Mouse (Mus musculus) heart, embryonic 12.5 days (tissue): ENCODE data around the gene Tns1. TPM values are rescaled to one million over a fixed set of nuclear protein-coding genes. Genes with fewer than 3 reads are reported as not detected.

Source experiments
- ATAC-seq: fragments of 200-750 bp; cut with Nextera tagmentation; 2 replicates; pipeline ENCODE4 v1.8.0; 2017; ENCODE audit warnings: moderate TSS enrichment, moderate library complexity; ENCODE audit not compliant: insufficient number of reproducible peaks, low FRiP score
- H3K27ac ChIP-seq: fragments of 300-500 bp; sonication (generic); 2 replicates; pipeline ENCODE4 v1.5.1; 2016; ENCODE audit warnings: mild to moderate bottlenecking, moderate library complexity; ENCODE audit not compliant: poor library complexity, severe bottlenecking
- H3K27me3 ChIP-seq: fragments of 300-500 bp; sonication (generic); replicated peaks from 2 replicates; pipeline ENCODE4 v1.6.1; 2016; ENCODE audit warnings: mild to moderate bottlenecking, moderate library complexity
- H3K36me3 ChIP-seq: fragments of 300-500 bp; sonication (generic); 2 replicates; pipeline ENCODE4 v1.6.1; 2016; ENCODE audit warnings: mild to moderate bottlenecking, moderate library complexity
- H3K4me1 ChIP-seq: fragments of 300-500 bp; sonication (generic); replicated peaks from 2 replicates; pipeline ENCODE4 v1.6.1; 2016; ENCODE audit warnings: mild to moderate bottlenecking
- H3K4me2 ChIP-seq: fragments of 300-500 bp; sonication (generic); 2 replicates; pipeline ENCODE4 v1.6.1; 2016; ENCODE audit warnings: mild to moderate bottlenecking, moderate library complexity
- H3K4me3 ChIP-seq: fragments of 300-500 bp; sonication (generic); 2 replicates; pipeline ENCODE4 v1.5.1; 2016; ENCODE audit warnings: mild to moderate bottlenecking
- H3K9ac ChIP-seq: fragments of 300-500 bp; sonication (generic); 2 replicates; pipeline ENCODE4 v1.6.1; 2016; ENCODE audit warnings: mild to moderate bottlenecking, moderate library complexity
- H3K9me3 ChIP-seq: fragments of 300-500 bp; sonication (generic); replicated peaks from 2 replicates; pipeline ENCODE4 v1.6.1; 2016; ENCODE audit warnings: mild to moderate bottlenecking, moderate library complexity
- WGBS: fragments of 180-500 bp; shearing (Covaris S2); methylation state at CpG from one replicate; pipeline ENCODE4 v1.1.7; 2016; 5-methylcytosine and 5-hydroxymethylcytosine counted together
- polyA plus RNA-seq: library from polyadenylated mRNA; unstranded; fragments of >200 nt; fragmentation: Nextera tagmentation; extraction: Ambion mirVana; gene quantifications from 2 replicates; pipeline ENCODE4 v1.2.1, GENCODE M21; 2016

Gene Tns1
- polyA plus RNA-seq, 1 experiment from 2014 or later, result 115 TPM

DNA sequence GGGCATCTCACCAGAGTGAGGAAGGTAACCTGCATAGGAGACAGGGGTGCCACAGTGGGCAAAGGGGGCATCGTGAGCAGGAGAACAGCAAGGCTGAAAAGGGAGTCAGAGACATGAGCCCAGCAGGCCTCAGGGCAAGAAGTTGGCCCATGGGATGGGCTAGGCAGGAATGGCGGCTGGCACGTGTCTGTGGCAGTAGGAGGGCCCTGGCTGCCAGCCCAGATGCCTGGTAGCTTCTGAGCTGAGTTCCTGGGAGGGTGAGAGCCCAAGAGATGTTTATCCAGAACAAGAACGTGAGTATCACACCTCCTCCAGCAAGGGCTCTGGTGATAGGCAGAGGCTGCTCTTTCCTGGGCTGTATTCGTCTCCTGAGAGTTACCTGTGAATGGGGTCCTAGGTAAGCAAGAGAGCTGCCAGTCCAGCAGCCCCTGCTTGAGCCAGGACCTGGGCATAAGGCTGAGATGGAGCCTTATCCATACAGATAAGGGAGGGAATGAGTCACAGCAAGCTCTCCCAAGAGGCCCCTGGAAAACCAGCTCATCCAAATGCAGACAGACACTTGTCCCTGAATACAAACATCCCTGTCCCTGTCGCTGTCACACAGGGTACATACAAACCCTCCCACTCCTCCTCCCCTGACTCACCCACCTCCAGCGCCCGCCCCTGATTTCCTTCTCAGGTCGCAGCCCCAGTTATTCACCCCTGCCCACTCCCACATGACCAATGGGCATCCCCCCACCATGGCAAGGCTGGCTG, 2.2 kb downstream of the Tns1 start:
- no peak overlapping the region for H3K4me3 ChIP-seq
- H3K27me3 ChIP-seq, result peaks cover 26% of the 10 kb centered on the region; the same call in 1 of the 2 replicates
- ATAC-seq, result no peak
- H3K4me2 ChIP-seq, result 0 out of 2 replicates have a peak overlapping the region, but pooled peaks have one; percentile 11
- H3K4me1 ChIP-seq, result peaks cover 26% of the 10 kb centered on the region
- no peak overlapping the region for H3K27ac ChIP-seq
- 35% methylated on average over 9 of the region's 9 CpGs for WGBS
- H3K9me3 ChIP-seq, result no peaks in the 10 kb centered on the region
- no peaks in the 10 kb centered on the region for H3K36me3 ChIP-seq
- no peak overlapping the region for H3K9ac ChIP-seq

DNA sequence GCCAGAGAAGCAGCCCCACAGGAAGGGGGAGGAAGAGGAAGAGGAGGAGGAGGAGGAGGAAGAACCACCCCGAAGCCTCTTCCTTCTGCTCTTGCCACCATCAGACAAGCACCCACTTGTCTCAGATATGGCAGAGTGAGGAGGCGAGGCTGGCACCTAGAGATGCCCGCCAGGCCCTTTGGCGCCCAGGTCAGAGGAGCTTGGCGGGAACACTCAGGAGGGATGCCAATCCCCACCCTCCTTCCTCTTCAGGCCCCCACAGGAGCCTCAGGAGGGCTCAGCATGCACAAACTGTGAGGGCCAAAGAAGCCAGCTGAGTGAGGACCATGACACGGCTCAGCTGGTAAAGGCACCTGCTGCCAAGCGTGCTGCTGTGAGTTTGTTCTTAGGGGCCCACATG, 3.1 kb downstream of the Tns1 start:
- Histone ChIP-seq H3K27me3 (peaks cover 23% of the 10 kb centered on the region; the same call in 1 of the 2 replicates), H3K9ac (no peak overlapping the region), H3K9me3 (no peaks in the 10 kb centered on the region), H3K4me1 (peaks cover 26% of the 10 kb centered on the region), H3K36me3 (no peaks in the 10 kb centered on the region), H3K4me2 (no peak overlapping the region), H3K4me3 (no peak overlapping the region), H3K27ac (no peak overlapping the region)
- ATAC-seq, result no peak
- WGBS, result 76% methylated on average over 7 of the region's 7 CpGs

DNA sequence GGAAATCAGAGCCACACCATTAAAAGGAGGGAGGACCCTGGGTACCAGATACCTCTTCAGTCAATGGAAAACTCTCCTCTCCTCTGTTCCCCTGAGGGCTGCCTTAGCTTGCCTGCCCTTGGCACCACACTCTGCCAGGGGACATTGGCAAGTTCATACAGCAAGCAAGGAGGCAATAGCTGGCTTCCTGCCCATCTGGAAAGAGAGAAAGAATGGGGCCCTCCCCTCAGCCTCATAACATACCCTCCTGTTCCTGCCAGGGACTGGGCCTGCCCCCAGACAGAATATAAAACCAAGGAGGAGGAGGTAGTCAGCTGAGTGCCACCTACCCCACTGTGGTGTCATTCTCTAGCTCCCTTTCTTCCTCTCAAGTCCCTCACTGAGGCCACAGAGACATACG, 5.1 kb downstream of the Tns1 start:
- Histone ChIP-seq H3K4me1 (peaks cover 21% of the 10 kb centered on the region), H3K27ac (no peak overlapping the region), H3K4me2 (no peak overlapping the region), H3K9ac (no peak overlapping the region), H3K4me3 (no peak overlapping the region), H3K9me3 (no peaks in the 10 kb centered on the region), H3K36me3 (no peaks in the 10 kb centered on the region), H3K27me3 (peaks cover 17% of the 10 kb centered on the region; the same call in 1 of the 2 replicates)
- ATAC-seq, result no peak
- 90% methylated on average over 1 of the region's 1 CpGs for WGBS

DNA sequence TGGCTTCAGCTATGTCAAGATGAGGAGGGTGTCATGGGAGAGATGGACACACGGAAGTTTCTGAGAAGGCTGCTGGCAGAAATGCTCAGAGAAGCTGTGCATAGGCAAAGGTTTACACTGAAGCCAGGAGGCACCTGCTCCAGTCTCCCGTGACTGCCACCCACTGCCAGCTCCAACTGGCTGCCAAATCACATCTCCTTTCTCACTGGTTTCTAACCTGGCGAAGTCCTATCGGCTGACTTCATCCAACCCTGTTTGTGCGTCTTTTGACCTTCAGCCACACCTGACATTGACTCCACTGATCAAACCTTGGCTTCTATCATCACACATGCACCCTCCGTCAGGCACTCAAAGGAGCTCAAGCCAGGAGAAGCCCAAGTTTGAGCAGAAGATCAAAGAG, 6.4 kb downstream of the Tns1 start:
- H3K4me2 ChIP-seq, result no peak overlapping the region
- WGBS, result 79% methylated on average over 6 of the region's 6 CpGs
- ATAC-seq, result no peak
- peaks cover 21% of the 10 kb centered on the region for H3K4me1 ChIP-seq
- no peak overlapping the region for H3K27ac ChIP-seq
- no peaks in the 10 kb centered on the region for H3K9me3 ChIP-seq
- no peak overlapping the region for H3K4me3 ChIP-seq
- H3K9ac ChIP-seq, result no peak overlapping the region
- no peaks in the 10 kb centered on the region for H3K36me3 ChIP-seq
- H3K27me3 ChIP-seq, result peaks cover 14% of the 10 kb centered on the region; the same call in 1 of the 2 replicates

DNA sequence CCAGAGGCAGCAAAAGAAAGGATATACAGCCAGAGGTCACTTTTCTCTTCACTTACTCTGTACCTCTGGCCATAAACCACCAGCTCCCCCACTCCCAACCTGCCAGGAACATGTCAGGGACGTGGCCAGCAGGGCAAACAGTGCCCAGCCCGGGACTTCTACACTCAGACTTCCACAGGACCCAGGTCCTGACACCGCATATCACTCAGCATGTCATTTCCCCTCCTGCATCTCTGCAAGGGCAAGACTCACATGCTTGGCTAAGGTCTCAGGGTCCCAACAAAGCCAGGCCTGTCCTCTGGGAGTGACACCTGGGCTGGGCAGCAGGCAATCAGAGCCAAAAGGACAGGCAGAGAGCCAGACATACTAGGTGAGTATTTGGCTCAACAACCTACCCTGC, 11.2 kb downstream of the Tns1 start:
- H3K4me2 ChIP-seq, result no peak overlapping the region
- 39% methylated on average over 3 of the region's 3 CpGs for WGBS
- no peaks in the 10 kb centered on the region for H3K27me3 ChIP-seq
- H3K4me3 ChIP-seq, result no peak overlapping the region
- H3K27ac ChIP-seq, result no peak overlapping the region
- no peaks in the 10 kb centered on the region for H3K9me3 ChIP-seq
- no peaks in the 10 kb centered on the region for H3K36me3 ChIP-seq
- 0 out of 2 replicates have a peak overlapping the region, but pooled peaks have one; percentile 7 for H3K9ac ChIP-seq
- ATAC-seq, result no peak
- peaks cover 31% of the 10 kb centered on the region for H3K4me1 ChIP-seq

DNA sequence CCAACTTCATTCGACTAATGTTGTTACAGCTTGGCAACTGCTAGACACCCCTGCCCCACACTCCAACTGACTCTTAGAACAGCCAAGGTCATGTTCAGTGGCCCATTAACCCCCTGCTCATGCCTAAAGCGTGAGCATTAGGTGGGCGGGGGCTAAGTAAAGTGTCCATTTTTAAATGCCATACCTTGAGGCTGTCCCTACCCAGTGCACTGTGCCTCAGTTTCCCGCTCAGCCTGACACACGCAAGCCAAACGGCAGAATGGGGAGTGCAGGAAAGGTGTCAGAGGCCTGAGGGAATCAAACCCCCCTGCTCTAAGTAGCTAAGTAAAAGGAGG, 12.6 kb downstream of the Tns1 start:
- WGBS, result 34% methylated on average over 6 of the region's 6 CpGs
- Histone ChIP-seq H3K27me3 (no peaks in the 10 kb centered on the region), H3K4me3 (no peak overlapping the region), H3K9me3 (no peaks in the 10 kb centered on the region), H3K4me2 (no peak overlapping the region), H3K4me1 (peaks cover 33% of the 10 kb centered on the region), H3K9ac (0 out of 2 replicates have a peak overlapping the region, but pooled peaks have one; percentile 1), H3K27ac (no peak overlapping the region), H3K36me3 (no peaks in the 10 kb centered on the region)
- no peak for ATAC-seq

DNA sequence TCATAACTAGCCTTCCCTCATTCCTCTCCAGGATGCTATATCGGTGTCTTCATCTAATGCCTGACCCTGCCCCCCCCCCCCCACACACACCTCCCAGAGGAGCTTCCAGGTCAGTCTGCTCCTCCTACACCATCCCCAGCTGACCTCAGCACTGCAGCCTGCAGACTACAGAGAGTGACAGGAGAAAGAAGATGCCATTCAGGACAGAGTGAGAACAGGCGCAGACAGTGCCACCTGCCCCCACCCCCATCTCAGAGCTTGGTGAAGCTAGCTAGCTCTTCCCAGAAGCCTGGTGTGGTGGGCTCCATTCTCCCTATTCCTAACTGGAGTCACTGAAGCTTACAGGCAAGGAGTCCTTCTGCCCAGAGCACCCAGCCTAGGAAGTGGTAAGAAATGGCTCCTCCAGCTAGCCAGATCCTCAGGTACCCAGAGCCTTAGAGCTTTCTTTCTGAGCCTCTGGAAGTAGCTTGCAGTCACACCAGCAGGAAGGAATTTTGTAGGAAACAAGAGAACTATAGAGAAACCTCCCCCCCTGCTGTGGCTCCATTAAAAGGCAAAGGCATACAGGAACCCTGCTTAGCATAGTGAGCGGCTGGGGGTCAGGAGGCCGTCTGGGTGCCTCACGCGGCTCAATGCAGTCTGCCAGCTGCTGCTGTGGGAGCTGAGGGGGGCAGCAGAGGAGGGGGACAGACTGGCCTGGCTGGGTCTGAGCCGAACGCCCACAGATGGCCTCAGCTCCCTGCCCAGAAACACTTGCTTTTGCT, 13.1 kb downstream of the Tns1 start:
- Histone ChIP-seq H3K4me1 (peaks cover 33% of the 10 kb centered on the region), H3K9me3 (no peaks in the 10 kb centered on the region), H3K4me2 (no peak overlapping the region), H3K4me3 (no peak overlapping the region), H3K9ac (0 out of 2 replicates have a peak overlapping the region, but pooled peaks have one; percentile 1), H3K36me3 (no peaks in the 10 kb centered on the region), H3K27ac (no peak overlapping the region), H3K27me3 (0 out of 2 replicates have a peak, but pooled peaks cover 2% of the 10 kb centered on the region)
- peak; percentile 40; the same call in 1 of the 2 replicates for ATAC-seq
- 17% methylated on average over 8 of the region's 8 CpGs for WGBS

DNA sequence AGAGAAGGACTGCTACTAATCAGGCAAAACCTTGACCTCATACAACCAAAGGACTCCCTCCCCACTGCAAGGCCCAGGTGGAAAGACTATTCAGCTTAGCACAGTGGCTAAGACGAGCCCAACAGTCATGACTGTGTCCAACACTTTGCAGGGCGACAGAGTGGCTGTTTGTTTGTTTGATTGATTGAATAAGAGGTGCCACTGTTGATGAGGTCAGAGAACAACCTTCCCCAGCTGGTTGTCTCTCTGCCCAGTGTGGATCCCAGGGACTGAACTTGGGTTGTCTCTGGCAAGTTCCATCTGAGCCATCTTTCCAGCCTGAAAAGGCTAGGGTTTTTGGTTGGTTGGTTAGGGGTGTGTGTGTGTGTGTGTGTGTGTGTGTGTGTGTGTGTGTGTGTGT, 14.6 kb downstream of the Tns1 start:
- Histone ChIP-seq H3K9me3 (no peaks in the 10 kb centered on the region), H3K27me3 (0 out of 2 replicates have a peak, but pooled peaks cover 8% of the 10 kb centered on the region), H3K27ac (no peak overlapping the region), H3K4me2 (no peak overlapping the region), H3K36me3 (no peaks in the 10 kb centered on the region), H3K9ac (no peak overlapping the region), H3K4me3 (no peak overlapping the region), H3K4me1 (peaks cover 35% of the 10 kb centered on the region)
- no peak for ATAC-seq
- 61% methylated on average over 2 of the region's 2 CpGs for WGBS

DNA sequence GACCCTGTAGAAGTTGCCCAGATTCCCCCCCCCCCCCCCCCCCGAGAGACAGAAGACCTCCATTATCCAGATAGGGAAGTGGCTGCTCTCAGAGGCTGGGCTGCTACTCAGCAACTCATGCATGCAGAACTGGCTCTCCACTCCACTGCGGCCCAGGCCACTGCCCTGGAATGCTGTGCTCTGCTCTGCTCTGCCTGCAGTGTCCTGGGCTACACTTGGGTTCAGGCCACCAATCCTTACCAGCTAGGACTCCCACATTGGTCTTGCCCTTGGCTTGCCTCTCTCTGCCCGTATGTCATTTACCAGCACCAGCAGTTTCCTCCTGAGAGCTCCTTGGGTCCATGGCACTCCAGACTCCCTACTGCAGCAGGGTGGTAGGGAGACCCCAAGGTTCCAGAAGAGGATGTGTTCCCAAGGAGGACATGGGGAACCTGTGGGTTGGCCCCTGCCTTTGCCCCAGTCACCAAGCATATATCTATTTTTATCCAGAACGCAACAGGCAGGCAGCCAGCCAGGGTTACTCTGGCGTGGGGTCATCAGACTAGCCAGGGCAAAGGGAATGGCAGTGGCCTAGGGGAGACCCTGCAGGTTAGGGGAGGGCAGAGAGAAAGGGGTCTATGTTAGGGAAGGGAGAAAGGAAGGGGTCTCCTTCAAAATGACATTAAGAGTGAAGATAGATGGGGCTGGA, 16.2 kb downstream of the Tns1 start:
- H3K27ac ChIP-seq, result no peak overlapping the region
- H3K27me3 ChIP-seq, result 0 out of 2 replicates have a peak, but pooled peaks cover 8% of the 10 kb centered on the region
- no peaks in the 10 kb centered on the region for H3K36me3 ChIP-seq
- WGBS, result 61% methylated on average over 4 of the region's 5 CpGs
- no peak for ATAC-seq
- H3K9me3 ChIP-seq, result no peaks in the 10 kb centered on the region
- H3K4me1 ChIP-seq, result peaks cover 46% of the 10 kb centered on the region
- no peak overlapping the region for H3K9ac ChIP-seq
- H3K4me3 ChIP-seq, result no peak overlapping the region
- H3K4me2 ChIP-seq, result no peak overlapping the region

DNA sequence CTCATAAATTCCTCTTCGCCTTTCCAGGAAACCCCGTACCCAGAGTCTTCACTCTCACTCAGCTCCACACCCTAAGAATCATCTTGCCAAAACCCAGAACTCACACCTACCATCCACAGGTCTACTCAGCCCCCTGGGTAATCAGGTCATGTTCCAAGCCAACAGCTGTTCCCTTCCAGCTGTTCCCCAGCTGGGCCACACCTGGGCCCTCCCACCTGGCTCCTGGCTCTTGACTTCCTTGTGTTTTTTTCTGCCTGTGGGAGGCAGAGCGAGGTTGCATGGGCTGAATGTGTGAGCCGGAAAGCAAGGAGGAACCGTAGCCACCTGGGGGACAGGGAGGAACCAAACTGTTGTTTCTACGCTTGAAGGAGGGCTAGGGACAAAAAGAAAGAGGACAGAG, 18.0 kb downstream of the Tns1 start:
- peaks cover 39% of the 10 kb centered on the region for H3K4me1 ChIP-seq
- H3K9ac ChIP-seq, result no peak overlapping the region
- WGBS, result 65% methylated on average over 6 of the region's 6 CpGs
- no peaks in the 10 kb centered on the region for H3K9me3 ChIP-seq
- no peak overlapping the region for H3K4me2 ChIP-seq
- no peak for ATAC-seq
- no peak overlapping the region for H3K4me3 ChIP-seq
- H3K27ac ChIP-seq, result no peak overlapping the region
- H3K36me3 ChIP-seq, result no peaks in the 10 kb centered on the region
- H3K27me3 ChIP-seq, result 0 out of 2 replicates have a peak, but pooled peaks cover 8% of the 10 kb centered on the region

DNA sequence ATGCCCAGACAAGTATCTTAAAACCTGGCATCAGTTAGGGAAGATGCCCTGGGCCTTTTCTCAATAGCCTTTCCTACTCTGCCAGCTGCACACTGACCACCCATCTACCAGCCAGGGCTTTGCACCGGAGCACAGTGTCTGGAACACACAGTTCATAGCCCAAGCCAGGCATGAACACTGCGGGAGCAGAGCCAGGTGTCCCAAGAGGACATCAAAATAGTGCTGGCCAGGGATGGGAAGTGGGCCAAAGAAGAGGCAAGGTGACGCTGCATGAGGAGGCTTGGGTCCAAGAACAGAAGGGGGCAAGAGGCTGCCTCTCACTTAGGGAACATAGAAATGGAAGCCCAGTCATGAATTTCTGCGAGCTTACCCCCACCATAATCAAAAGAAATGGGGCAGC, 18.6 kb downstream of the Tns1 start:
- ATAC-seq, result no peak
- no peaks in the 10 kb centered on the region for H3K36me3 ChIP-seq
- peaks cover 34% of the 10 kb centered on the region for H3K4me1 ChIP-seq
- H3K9ac ChIP-seq, result no peak overlapping the region
- no peaks in the 10 kb centered on the region for H3K9me3 ChIP-seq
- H3K27ac ChIP-seq, result no peak overlapping the region
- 84% methylated on average over 4 of the region's 4 CpGs for WGBS
- peaks cover 11% of the 10 kb centered on the region; the same call in 1 of the 2 replicates for H3K27me3 ChIP-seq
- H3K4me3 ChIP-seq, result no peak overlapping the region
- no peak overlapping the region for H3K4me2 ChIP-seq
